Mouse (Mus musculus): Measurements from ENCODE around the gene Stk25.
"Not testable (repeated sequence)": the region's sequence is repeated elsewhere in the genome, so short reads cannot be mapped to it uniquely, and the experiment has no call there.

The Stk25 gene

GRCm38 (mm10) chr1:93658559-93658958, at the start of gene Stk25:
Gene Stk25 (minus strand): TSS chr1:93658659.
- DNase-seq (ENCODE audit: low read depth, low spot score) = not testable (repeated sequence)

DNA sequence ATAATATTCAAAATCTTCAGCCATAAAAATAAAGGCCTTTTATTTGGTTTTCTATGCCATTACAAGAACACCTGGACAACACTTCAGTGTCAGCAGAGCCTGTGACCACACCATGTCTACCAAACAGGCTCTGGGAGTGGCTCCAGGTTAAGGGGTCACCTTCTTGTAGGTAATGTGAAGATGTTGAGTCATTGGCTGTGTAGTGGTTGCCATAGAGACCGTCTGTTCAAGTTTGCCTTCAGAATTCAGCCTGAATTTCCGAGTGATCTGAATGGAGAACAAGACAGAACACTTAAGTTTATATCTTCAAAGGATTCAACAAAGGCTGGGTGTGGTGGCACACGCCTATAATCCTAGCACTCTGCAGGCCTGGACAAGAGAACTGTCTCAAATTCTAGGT, 46.9 kb upstream of the Stk25 start:
- no peak for DNase-seq (ENCODE audit: low read depth, low spot score)

DNA sequence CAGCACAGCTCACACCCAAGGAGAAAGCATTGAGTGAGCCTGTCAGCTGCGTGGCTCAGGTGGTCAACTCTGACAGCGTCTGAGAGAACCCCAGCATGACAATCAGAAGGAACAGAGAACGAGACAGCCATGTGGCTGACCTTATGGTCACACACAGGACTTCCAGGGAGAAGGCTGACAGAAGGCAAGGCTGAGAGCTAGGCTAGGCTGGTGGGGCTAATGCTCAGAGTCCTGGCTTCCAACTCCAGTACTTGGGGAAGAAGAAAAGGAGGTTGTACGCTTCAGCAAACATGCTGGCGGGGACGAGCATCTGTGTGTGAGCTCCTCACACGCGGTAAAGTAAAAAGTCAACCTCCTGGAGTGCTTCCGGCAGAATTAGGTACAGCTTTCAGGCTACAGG, 45.9 kb upstream of the Stk25 start:
- no peak for DNase-seq (ENCODE audit: low read depth, low spot score)

DNA sequence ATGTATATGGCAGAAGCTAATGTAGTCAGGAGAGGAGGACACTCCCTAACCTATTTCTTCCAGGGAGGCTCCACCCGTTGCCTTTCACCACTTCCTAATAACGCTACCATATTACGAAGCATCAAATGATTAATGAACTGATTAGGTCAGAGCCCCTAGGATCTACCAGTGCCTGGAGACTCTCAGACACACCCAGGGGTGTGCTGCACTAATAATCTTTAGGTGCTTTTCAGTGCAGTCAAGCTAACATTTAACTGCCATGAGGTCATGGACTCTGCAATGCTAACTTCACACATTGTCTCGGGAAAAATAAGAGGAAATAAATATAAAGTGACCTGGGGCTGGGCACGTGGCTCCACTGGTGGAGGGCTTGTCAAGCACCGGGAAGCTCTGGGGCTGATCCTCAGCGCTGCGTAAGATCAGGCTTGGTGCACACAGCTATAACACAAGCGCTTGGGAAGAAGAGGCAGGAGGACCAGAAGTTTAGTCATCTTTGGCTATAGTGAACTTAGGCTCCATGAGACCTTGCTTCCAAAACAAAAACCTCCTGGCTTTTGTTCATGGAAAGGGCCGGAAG, 45.1 kb upstream of the Stk25 start:
- DNase-seq (ENCODE audit: low read depth, low spot score) = no peak

- DNase-seq (ENCODE audit: low read depth, low spot score) = no peak
These were observed 43.6 kb upstream of the Stk25 start for GRCm38 (mm10) chr1:93702106-93702505.

DNA sequence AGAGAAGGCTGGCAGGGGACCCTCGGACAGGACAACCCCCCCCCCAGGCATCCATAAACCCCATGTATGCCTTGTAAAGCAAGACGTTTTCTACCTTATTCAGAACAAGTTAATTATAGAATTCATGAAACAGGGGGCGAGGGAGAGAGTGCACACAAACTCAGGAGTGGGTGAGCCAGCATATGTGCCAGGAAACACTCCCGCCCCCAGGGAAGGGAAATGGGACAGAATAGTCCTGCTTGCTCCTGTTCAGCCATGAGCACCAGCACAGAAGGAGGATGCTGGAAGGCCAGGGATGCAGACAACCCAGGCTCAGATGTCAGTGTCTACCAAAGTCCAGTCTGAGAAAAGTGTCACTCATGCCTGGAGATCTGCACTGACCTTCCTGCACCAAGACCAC, 40.7 kb upstream of the Stk25 start:
- DNase-seq (ENCODE audit: low read depth, low spot score) = peak; percentile 74

DNA sequence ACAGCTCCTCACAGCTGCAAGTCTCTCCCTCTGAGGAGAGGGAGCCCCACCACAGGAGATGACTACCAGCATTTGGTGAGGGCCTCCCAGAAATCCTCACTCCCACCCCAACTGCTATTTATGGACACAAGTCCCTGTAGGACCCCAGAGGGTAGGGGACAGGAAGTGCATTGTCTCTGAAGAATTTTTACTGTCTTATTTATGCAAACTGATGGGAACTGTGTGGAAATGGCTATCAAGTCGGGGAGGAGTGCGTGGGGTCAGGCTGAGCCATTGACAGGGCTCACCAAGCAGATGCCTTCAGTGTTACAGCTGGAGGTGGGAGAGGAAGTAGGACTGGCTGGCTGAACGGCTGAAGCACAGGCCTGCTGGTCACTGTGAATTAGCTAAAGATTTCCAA, 38.9 kb upstream of the Stk25 start:
- no peak for DNase-seq (ENCODE audit: low read depth, low spot score)

GRCm38 (mm10) chr1:93694966-93695365, 36.5 kb upstream of the Stk25 start:
- DNase-seq (ENCODE audit: low read depth, low spot score) = no peak

DNA sequence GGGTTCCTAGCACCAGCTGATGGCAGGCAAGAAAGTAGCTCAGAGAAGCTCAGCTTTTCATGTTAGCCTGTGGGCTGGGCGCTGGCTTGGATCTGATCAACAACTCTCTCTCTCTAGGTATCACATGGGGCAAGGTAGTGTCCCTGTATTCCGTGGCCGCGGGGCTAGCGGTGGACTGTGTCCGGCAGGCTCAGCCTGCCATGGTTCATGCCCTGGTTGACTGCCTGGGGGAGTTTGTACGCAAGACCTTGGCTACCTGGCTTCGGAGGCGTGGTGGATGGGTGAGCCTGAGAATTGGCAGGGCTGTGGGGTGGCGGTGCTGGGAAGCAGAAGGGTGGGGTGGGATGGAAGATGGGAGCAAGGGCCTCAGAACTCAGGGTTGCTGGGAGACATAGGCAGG, 35.5 kb upstream of the Stk25 start:
- no peak for DNase-seq (ENCODE audit: low read depth, low spot score)

- DNase-seq (ENCODE audit: low read depth, low spot score) = no peak
These were observed 35.0 kb upstream of the Stk25 start for GRCm38 (mm10) chr1:93693502-93693901.

DNA sequence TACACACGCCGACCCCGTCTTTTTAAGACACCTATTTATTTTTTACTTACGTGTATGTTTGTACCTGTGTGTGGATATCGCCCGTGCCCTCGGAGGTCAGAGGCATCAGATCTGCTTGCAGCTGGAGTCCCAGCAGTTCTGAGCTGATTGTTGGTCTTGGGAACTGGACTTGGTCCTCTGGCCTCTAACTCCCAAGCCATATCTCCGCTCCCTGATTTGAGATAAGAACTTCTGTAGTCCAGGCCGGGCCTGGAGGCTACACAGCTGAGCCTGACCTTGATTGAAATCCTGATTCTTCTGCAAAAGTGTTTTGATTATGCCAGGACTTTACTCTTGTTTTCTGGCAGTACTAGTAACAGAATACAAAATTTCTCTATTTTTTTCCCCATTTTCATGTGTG, 34.3 kb upstream of the Stk25 start:
- no peak for DNase-seq (ENCODE audit: low read depth, low spot score)

DNA sequence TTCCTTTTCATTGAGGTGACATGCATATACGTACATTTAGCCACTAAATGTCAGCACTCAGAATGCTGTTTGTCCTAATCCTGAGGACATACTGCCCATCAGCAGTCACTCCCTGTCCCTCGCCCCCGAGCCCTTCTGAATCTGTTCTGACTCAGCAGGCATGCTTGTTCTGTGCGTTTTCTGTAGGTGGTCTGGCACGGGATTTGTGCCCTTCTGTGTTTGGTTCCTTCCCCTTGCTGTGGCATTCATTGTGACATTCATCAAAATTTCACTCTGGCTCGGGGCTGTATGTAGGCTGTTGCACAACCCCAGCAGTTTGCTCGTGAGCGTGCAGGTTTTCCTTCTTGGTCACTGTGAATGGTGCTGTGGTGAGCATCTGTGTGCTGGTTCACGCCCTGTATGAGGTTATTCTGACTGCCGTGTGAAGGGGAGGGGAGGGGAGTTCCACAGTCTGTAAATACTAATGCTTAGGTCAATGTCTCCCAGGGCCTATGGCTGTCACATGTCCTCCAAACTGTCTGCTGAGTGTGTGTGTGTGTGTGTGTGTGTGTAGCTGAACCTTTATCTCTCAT, 33.4 kb upstream of the Stk25 start:
- DNase-seq (ENCODE audit: low read depth, low spot score) = no peak

DNA sequence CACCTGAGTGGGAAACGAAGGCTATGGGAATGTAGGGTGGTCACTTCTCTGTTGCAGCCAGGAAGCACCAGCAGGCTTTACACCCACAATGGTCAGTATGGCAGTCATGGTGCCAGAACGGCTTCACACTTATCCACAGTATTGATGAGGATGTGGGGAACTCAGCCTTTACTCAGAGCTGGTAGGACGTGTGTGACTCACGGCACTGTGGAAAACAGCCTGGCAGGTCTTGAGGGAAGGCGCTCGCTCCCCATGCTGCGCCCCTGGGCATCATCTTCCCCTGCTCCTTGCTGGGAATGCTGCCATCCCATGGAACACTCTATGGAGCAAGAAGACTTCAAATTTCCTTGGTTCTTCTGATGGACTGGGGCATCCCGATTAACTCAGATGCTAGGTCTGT, 32.6 kb upstream of the Stk25 start:
- no peak for DNase-seq (ENCODE audit: low read depth, low spot score)

DNA sequence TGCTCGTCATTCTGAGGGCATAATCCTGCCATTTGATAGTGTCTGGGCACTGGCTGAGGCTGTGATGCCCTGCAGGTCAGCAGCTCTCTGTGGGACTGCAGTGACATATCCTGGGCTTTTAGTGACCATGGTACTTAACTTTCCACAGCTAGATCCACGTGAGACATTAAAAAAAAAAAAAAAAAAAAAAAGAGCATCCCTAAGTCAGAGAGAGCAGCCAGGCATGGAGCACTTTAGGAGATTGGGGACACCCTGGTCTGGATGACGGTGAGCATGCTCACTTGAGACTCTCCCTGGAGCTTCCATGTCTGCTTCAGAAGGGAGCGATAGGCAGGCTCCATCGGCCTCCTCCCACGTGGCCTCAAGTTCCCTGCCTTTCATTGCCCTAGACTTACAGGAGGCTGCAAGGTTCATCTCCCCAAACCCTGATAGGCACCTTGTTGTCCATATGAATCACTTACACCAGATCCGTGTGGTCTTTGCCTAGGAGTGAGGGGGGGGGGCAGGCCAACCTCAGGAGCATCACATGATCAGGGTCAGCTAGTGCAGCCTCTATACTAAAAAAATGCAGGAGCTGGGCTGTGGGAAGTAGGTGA, 31.5 kb upstream of the Stk25 start:
- DNase-seq (ENCODE audit: low read depth, low spot score) = no peak

DNA sequence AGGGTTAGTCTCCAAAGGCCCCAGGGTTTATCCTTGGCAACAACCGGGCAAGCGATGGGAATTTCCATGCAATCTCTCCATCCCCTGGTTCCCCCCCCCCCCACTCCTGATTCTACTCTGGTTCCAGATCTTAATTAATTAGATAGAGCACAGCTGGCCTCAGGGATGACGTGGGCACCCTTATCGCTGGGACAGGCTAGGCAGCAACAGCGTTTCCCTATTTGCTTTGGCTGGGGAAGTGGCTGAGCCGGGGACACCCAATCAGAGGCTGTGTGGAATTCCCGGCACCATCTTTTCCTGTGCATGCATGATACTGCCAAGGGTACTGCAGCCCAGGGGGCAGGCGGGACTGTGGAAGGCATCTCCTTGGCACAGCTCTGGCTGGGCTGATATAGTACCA, 29.7 kb upstream of the Stk25 start:
- no peak for DNase-seq (ENCODE audit: low read depth, low spot score)

DNA sequence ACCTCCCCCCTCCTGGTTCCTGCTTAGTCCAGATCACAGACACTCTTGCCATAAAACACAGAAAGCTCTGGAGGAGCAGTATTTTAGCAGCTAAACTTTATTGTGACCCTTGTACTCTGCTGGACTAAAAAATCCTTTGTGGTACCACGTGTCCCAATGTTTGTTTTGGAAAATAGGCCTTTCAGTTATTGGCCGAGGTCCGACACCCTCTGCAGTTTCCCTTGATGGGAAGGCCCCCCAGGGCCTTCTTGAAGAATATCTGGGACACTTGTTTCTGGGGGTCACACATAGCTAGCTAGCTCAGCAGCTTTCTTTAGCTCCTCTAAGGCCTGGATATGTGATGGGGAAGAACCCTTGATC, 28.5 kb upstream of the Stk25 start:
- DNase-seq (ENCODE audit: low read depth, low spot score) = no peak

- DNase-seq (ENCODE audit: low read depth, low spot score) = no peak
These were observed 27.9 kb upstream of the Stk25 start for GRCm38 (mm10) chr1:93686245-93686960.

GRCm38 (mm10) chr1:93685401-93686244, 27.2 kb upstream of the Stk25 start, which contains the start of gene Bok:
Gene Bok (plus strand): TSS chr1:93685660.
- DNase-seq (ENCODE audit: low read depth, low spot score) = peak; percentile 36

- DNase-seq (ENCODE audit: low read depth, low spot score) = no peak
These were observed 21.6 kb upstream of the Stk25 start for GRCm38 (mm10) chr1:93679889-93680568.

GRCm38 (mm10) chr1:93678386-93678785, 19.9 kb upstream of the Stk25 start:
- DNase-seq (ENCODE audit: low read depth, low spot score) = no peak

- DNase-seq (ENCODE audit: low read depth, low spot score) = no peak
These were observed 14.2 kb upstream of the Stk25 start for GRCm38 (mm10) chr1:93672682-93673081.
